Mouse (Mus musculus) embryonic stem cell, embryonic (primary cell): Measurements from ENCODE around the gene Dzank1.

Source experiments
- CTCF ChIA-PET, 4 experiments: fragments of 300-600 bp in 2 of 4; fragments of 350-600 bp in 2 of 4; sonication (Branson Sonifier 250); formaldehyde crosslinking; loops; one replicate each; lab custom pipeline; 2022; ENCODE audit warnings: inconsistent platforms in 2 of 4; lab: Charles Lee
- POLR2A ChIA-PET, 4 experiments: fragments of 300-600 bp in 2 of 4; fragments of 350-600 bp in 2 of 4; sonication (Branson Sonifier 250); formaldehyde crosslinking; loops; one replicate each; lab custom pipeline; 2022; ENCODE audit warnings: antibody characterized with exemption in 4 of 4, inconsistent platforms in 1 of 4; lab: Charles Lee

The Dzank1 gene

DNA sequence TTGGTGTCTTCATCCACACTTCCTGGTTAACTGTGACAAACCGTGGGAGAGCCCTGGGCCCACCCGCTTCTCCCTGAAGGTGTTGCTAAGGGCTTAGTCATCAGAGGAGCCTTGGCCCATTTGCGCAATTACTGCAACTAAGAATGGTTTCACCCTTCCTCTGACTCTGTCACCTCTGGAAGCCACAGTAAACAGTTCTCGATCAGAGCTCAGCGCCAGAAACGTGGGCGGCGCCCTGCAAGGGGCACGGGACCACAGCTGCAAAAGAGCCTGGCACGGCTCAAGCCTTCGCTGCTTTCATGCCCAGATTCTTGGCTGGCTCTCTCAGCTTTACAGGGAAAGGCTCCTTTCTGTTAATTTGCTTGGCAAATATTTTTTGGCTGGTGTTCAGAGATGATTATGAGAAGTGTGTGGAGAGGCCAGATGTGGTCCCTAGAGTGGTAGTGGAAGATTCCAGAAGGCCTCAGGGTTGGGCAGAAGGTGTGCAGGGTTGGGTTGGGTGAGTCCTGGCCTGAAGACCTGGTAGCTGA lies 85.8 kb downstream of the Dzank1 start:
- POLR2A ChIA-PET = interaction anchor here in 2 of 4 experiments (0.9 to 2.5 kb wide), 11 partner anchors 13 to 122 kb away, joined by 3 to 11 read pairs (median 3); partner anchors contain the start of genes Dzank1 (in 1 of the 2) and Sec23b (in 1 of the 2)

DNA sequence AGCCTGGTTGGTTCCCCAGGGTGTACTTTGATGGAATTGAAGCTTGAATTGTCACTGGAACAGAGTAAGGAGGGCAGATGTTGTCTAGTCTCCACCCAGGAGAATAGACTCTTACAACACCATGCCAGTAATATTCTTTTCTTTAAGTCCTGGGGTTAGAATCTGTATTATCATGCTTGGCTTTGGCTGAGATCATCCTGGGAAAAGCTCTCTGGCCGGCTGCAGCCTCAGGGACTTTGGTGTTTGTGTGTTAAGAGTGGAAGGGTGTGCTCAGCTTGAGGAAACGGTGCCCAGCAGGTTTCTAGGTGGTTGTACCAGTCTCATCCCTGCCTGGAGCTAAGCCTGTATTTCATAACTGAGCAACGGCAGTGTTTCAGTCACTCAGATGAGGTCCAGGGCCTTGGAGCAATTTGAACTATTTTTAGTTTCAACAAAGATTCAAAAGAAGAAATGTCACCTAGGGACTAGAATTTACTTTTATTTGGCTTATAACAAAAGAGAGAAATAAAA lies 88.0 kb downstream of the Dzank1 start:
- POLR2A ChIA-PET = interaction anchor here in 2 of 4 experiments (0.8 to 4.0 kb wide), 3 partner anchors 21 to 107 kb away, joined by 3 to 14 read pairs (median 4); no protein-coding TSS in a partner anchor
- CTCF ChIA-PET = interaction anchor here in 2 of 4 experiments (1.1 to 2.2 kb wide), 2 partner anchors 11 to 22 kb away, joined by 3 to 10 read pairs; no protein-coding TSS in a partner anchor

More for the DNA sequence above, 85.8 kb downstream of the Dzank1 start:
- CTCF ChIA-PET = interaction anchor here in 2 of 4 experiments (1.2 to 1.6 kb wide), 2 partner anchors 11 to 14 kb away, joined by 3 to 4 read pairs; no protein-coding TSS in a partner anchor

DNA sequence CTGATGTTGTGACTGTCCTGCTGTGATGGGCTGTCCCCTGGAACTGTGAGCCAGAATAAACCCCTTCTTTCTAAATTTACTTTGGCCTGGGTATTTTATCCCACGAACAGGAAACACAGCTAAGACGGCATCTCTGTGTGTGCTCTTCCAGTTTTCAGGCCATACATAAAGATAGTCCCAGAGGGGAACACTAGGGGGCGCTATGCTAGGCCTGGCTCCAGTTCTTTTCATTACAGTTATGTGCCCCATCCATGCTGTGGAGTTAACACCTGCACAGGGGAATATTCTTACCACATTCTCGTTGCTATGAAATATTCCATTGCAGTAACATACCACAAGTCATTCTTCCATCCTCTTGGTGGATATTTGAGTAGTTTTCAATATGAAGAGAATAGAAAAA lies 88.8 kb downstream of the Dzank1 start:
- CTCF ChIA-PET = interaction anchor here (0.6 to 2.2 kb wide), 21 partner anchors 9 to 1892 kb away, joined by 3 to 10 read pairs (median 4); partner anchors contain the start of genes Ovol2 (in 1 of the 4) and Smim26 (in 1 of the 4)

DNA sequence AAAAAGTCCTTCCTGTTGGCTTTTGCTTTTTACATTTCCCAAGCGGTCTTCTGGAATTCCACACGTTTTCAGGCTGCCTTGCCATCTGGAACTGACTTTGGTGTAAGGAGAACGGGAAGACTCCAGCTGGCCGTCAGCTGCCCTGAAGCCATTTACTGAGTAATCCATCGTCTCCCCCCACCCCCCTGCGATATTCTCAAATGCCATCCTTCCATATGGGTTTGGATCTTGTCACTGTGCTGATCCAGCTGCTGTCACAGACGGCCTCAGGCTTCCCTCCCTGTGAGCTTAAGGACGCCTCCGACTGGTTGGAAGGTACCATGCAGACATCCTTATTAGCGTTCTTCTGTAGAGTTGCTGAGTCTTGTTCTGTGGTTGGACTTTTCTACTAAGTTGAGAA lies 91.5 kb downstream of the Dzank1 start:
- CTCF ChIA-PET = interaction anchor here in 3 of 4 experiments (0.6 to 1.3 kb wide), 14 partner anchors 9 to 800 kb away, joined by 3 to 8 read pairs (median 3); partner anchors contain the start of gene Rrbp1 (in 1 of the 3)
- POLR2A ChIA-PET = interaction anchor here in 2 of 4 experiments (0.7 to 4.0 kb wide), 7 partner anchors 17 to 518 kb away, joined by 3 to 14 read pairs (median 4); no protein-coding TSS in a partner anchor

More for the DNA sequence above, 88.8 kb downstream of the Dzank1 start:
- POLR2A ChIA-PET = interaction anchor here in 3 of 4 experiments (0.9 to 4.0 kb wide), 8 partner anchors 9 to 39 kb away, joined by 3 to 14 read pairs (median 4); no protein-coding TSS in a partner anchor

DNA sequence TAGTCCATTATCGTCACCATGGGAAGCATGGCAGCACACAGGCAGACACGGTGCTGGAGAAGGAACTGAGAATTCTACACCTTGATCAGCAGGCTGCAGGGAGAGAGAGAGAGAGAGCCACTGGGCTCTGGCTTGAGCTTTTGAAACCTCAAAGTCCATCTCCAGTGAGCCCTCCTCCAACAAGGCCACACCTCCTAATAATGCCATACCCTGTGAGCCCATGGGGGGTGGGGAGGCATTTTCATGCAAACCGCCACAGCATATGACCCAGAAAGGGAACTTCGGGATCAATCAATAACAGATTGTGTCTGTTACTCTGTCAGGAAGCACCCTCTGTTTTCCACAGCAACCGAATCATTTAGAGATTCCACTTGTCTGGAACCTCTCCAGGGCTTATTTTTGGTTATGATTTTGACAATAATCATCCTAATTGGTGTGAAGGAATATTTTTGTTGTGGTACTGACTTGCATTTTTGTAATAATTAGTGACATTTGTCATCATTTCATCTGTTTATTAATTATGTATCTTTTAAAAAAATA lies 95.9 kb downstream of the Dzank1 start:
- POLR2A ChIA-PET = interaction anchor here in 1 of 4 experiments (1.0 kb wide), 1 partner anchor 93 kb away, joined by 3 read pairs; no protein-coding TSS in a partner anchor

DNA sequence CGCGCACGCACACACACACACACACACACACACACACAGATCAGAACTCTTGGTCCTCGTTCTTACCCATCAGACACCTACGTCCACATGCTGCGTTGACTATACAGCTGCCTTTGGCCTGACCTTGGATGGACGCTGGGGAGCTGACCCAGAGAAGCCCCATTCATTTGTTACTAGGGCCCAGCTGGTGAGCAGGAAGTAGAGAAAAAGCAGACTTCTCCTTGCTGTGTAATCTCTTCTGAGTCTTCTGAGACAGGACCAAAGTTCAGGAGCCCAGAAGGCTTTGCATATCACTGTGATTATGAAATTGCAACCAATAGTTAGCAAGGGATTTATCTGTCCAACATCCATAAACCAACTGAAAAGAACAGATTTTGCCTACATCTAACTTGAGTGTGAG lies 98.0 kb downstream of the Dzank1 start:
- ChIA-PET POLR2A (interaction anchor here in 2 of 4 experiments (1.0 to 1.7 kb wide), 7 partner anchors 9 to 30 kb away, joined by 3 to 9 read pairs (median 4); no protein-coding TSS in a partner anchor), CTCF (interaction anchor here in 2 of 4 experiments (0.7 to 1.8 kb wide), 3 partner anchors 9 to 58 kb away, joined by 3 to 10 read pairs (median 5); no protein-coding TSS in a partner anchor)

More for the DNA sequence above, 95.9 kb downstream of the Dzank1 start:
- CTCF ChIA-PET = interaction anchor here in 1 of 4 experiments (0.6 kb wide), 1 partner anchor 127 kb away, joined by 3 read pairs; no protein-coding TSS in a partner anchor

DNA sequence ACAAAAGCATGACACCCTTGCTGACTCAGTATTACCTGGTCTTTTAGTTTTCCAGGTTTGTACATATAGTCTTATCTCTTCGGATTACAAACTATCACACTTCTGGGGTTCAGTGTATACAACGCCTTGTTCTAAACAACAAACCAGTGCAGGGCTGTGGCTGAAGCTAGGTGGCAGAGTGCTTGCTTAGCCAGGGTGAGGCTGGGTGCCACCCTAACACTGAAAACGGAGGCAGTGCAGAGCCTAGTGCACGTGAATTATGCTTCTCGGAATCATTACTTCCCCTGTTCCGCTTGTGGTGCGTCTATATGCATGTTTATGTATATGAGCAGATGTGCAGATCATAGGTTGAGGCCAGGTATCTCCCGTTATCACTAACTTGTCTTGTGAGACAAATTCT lies 98.6 kb downstream of the Dzank1 start:
- ChIA-PET POLR2A (interaction anchor here in 3 of 4 experiments (1.0 to 1.7 kb wide), 9 partner anchors 8 to 60 kb away, joined by 3 to 9 read pairs (median 4); partner anchors contain the start of genes Kat14 (in 1 of the 3) and Pet117 (in 1 of the 3)), CTCF (interaction anchor here in 2 of 4 experiments (0.7 to 1.8 kb wide), 3 partner anchors 10 to 58 kb away, joined by 3 to 10 read pairs (median 5); no protein-coding TSS in a partner anchor)

DNA sequence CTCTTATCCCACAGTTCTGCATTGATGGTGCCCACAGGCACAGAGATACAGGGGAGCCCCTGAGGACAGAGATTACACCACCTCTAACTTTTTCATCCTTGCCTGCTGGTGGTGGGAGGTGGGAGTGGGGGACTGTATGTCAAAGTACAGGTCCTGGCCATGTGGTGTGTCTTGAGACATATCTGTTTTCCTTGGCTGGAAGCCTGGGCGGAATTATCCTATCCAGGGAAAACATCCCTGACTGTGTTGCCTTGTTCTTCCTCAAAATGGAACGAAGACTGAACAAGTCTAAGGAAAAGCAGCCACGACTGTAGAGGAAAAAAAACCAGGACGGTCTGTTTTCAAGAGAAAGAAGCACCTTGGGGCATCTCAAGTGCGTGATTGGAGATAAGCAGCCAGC lies 99.4 kb downstream of the Dzank1 start:
- CTCF ChIA-PET = interaction anchor here in 1 of 4 experiments (1.8 kb wide), 1 partner anchor 10 kb away, joined by 10 read pairs; no protein-coding TSS in a partner anchor
- POLR2A ChIA-PET = interaction anchor here in 3 of 4 experiments (0.9 to 1.7 kb wide), 5 partner anchors 10 to 59 kb away, joined by 3 to 9 read pairs (median 4); partner anchors contain the start of genes Kat14 (in 1 of the 3) and Pet117 (in 1 of the 3)

DNA sequence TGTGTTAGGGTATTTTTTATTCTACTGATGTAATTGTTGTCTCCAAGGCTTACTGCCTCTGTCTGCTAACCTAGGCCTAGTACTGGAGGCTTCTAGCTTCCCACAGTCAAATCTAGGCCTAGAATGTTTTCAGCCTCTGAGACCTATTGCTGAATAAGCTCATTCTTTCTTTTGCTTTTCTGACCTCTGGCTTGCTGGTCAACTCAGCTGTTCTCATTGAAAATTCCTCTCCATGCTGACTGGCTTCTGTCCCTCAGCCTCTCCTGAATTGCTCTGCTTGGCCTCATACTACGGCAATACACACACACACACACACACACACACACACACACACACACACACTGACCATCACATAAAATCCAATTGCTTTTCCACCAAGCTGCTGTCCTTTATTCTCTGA lies 101.5 kb downstream of the Dzank1 start:
- ChIA-PET POLR2A (interaction anchor here in 2 of 4 experiments (0.8 to 2.4 kb wide), 7 partner anchors 9 to 126 kb away, joined by 3 to 8 read pairs (median 4); no protein-coding TSS in a partner anchor), CTCF (interaction anchor here in 2 of 4 experiments (0.6 to 1.3 kb wide), 2 partner anchors 9 to 120 kb away, joined by 3 read pairs; no protein-coding TSS in a partner anchor)

DNA sequence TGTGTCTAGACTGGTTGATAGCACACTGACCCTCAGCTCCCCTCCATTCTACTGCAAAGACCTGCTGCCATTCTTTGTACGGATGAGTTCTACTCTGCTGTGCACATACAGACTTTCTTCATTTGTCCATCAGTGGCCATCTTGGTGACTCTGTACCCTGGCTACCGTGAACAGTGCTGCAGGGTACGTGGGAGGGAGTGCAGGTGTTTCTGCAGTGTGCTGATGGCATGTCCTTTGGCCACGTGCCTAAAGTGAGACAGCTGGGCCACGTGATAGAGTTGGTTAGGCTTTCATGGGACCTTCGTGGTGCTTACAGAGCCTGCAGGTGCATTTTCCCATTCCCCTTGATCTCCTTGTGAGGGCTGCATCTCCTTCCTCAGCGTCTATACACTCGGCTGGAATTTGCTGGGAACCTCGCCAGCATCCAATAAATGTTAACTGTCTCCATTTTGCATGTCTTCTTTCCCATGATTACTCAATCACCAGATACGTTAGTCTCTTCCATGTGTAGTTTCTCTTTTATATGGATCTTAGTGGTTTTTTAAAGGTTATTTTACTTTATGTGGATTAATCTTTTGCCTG lies 105.0 kb downstream of the Dzank1 start:
- ChIA-PET POLR2A (interaction anchor here in 2 of 4 experiments (0.6 to 1.2 kb wide), 2 partner anchors 37 to 1251 kb away, joined by 3 to 4 read pairs; no protein-coding TSS in a partner anchor), CTCF (interaction anchor here in 1 of 4 experiments (1.2 kb wide), 1 partner anchor 16 kb away, joined by 3 read pairs; no protein-coding TSS in a partner anchor)
